In genomic region chr2:174107375-174107774, GRCm38 (mm10) we compare ENCODE assay signal across 26 mouse cellular contexts.
"Had no signal": no experiment of that assay in that cellular context is flagged by ENCODE, and none has a peak within 500 bp of the region (broad histone marks: within the 10 kb centered on the region; RNA-seq: fewer than 3 reads in every experiment).

No protein-coding gene starts in this region.

- DNase-seq: gastrocnemius, adult 2 months; gastrocnemius, postnatal 10 days; gastrocnemius, postnatal 25 days; heart, adult 18-20 months; heart, postnatal 10 days; heart, postnatal 4 days; kidney, postnatal 10 days; kidney, postnatal 25 days; kidney, postnatal 4 days; layer of hippocampus, adult 9-11 months; layer of hippocampus, postnatal 36 days; liver; liver, embryonic 13.5 days had no signal

- H3K27ac ChIP-seq: gastrocnemius, adult 2 months; heart, embryonic 10.5 days; hindbrain, embryonic 10.5 days; hindbrain, embryonic 12.5 days; hindbrain, embryonic 14.5 days; intestine, embryonic 15.5 days; limb, embryonic 10.5 days; limb, embryonic 12.5 days; liver, embryonic 13.5 days; liver, embryonic 15.5 days had no signal

- ATAC-seq: hindbrain, embryonic 16.5 days; inflammation-experienced regulatory T-cells, adult 6 months; intestine, embryonic 15.5 days; intestine, postnatal 0 days had no signal

- H3K36me3 ChIP-seq: intestine, embryonic 15.5 days; liver, embryonic 13.5 days; liver, embryonic 15.5 days had no signal

- H3K27me3 ChIP-seq: heart, embryonic 12.5 days; hindbrain, embryonic 12.5 days; intestine, embryonic 15.5 days; limb, embryonic 12.5 days; liver, embryonic 13.5 days; liver, embryonic 15.5 days had no signal

- H3K4me3 ChIP-seq: gastrocnemius, adult 2 months; heart, embryonic 10.5 days; heart, embryonic 12.5 days; hindbrain, embryonic 10.5 days; hindbrain, embryonic 12.5 days; intestine, embryonic 15.5 days; limb, embryonic 10.5 days; limb, embryonic 12.5 days; liver, embryonic 13.5 days; liver, embryonic 15.5 days had no signal

- H3K9ac ChIP-seq: heart, embryonic 12.5 days; hindbrain, embryonic 12.5 days; hindbrain, embryonic 14.5 days; intestine, embryonic 15.5 days; limb, embryonic 12.5 days; liver, embryonic 13.5 days; liver, embryonic 15.5 days had no signal

- H3K9me3 ChIP-seq: heart, embryonic 10.5 days; heart, embryonic 12.5 days; hindbrain, embryonic 10.5 days; hindbrain, embryonic 12.5 days; intestine, embryonic 15.5 days; limb, embryonic 10.5 days; limb, embryonic 12.5 days; liver, embryonic 13.5 days; liver, embryonic 15.5 days had no signal

- H3K4me2 ChIP-seq: heart, embryonic 12.5 days; hindbrain, embryonic 12.5 days; hindbrain, embryonic 14.5 days; intestine, embryonic 15.5 days; limb, embryonic 12.5 days; liver, embryonic 11.5 days; liver, embryonic 13.5 days; liver, embryonic 15.5 days had no signal
